Mouse (Mus musculus): Measurements from ENCODE around the gene Hdac7.
A peak's percentile ranks its signal among the peaks of the same experiment; 100 is the strongest.

Hdac7 gene

DNA sequence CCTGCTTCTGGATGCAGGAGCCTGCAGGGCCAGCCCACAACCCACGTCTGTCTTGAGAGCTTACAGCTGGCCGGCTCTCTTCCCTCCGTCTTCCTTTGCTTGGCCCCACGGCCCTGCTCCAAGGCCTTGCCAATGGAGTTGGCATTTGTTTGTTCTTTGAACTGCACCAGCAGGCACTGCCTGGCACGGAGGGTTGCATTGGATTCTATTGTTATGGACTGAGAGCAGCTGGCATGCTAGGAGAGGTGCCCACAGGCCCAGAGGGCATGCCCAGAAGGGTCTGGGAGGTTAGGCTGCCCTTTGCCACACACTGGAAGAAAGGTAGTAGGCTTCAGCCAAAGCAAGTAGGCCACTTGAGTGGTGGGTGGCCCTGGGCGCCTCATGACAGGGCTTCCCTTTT lies 55.5 kb downstream of the Hdac7 start:
- no peak for DNase-seq (ENCODE audit: extremely low spot score)

DNA sequence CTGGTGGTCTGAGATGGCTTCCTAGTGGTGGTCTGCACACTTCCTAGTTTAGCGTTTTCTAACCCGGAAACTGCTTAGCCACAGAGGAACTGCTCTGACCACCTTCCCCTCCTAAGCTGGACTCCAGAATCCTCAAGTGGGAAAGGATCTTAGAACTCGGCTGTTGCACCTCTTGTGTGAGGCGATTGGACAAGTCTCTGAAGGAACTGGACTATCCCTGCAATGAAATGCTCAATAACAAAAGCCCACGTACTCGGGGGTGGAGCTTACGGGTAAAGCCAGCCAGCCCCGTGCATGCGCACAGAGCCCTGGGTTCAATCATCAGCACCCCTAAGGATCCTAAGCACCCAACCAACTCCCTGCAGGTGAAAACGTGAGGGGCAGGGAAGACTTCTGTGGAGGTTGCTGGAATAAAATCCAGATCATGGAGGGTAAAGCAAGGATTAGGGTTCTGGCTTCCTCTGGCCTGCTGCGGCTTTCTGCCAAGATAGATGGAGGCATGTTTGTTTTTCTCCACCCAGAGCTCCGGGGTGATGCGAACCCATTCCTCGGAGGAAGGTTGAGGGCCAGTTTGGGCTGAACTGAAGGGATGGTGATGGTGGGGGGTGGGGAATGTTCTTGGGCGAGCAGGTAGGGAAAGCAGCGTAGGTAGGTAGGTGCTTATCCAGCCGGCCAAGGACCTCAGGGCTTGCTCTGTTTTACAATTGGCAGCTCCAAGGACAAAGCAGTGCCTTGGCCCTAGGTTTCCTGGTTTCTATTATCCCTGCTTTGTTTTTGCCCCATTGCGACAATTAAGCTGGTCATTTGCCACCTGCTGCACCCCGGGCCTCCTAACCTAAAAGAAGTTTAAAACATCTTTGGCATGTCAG lies 56.3 kb downstream of the Hdac7 start:
- DNase-seq (ENCODE audit: extremely low spot score) = no peak

DNA sequence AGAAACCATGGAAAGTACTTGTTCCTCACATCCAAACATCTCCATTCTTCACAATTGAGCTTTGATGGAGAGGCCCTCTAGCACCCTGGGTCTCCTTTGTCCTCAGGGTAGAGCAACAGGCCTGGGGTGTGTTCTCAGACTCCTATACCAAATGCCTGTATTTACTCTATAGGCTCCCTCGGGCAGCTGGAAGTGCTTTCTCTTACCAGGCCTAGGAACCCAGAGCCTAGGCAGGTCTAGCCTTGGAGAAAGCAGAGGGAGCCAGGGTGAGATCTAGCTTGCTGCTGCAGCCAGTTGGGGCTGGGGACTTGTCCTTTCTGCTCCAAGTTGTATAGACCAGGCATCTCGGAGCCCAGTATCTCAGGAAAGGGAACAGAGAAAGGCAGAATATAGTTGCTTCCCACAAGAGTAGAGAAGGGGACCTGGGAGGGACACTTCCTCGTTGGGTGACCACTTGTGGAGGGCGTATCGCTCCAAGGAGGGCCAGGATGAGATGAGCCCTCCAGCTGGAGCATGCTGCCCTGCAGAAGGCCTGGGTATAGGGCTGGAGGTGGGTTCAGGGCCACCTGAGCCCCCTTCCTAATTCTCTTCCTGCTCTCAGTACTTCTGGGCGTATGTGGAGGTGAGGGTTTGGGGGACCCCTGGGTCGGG lies 57.0 kb downstream of the Hdac7 start:
- no peak for DNase-seq (ENCODE audit: extremely low spot score)

DNA sequence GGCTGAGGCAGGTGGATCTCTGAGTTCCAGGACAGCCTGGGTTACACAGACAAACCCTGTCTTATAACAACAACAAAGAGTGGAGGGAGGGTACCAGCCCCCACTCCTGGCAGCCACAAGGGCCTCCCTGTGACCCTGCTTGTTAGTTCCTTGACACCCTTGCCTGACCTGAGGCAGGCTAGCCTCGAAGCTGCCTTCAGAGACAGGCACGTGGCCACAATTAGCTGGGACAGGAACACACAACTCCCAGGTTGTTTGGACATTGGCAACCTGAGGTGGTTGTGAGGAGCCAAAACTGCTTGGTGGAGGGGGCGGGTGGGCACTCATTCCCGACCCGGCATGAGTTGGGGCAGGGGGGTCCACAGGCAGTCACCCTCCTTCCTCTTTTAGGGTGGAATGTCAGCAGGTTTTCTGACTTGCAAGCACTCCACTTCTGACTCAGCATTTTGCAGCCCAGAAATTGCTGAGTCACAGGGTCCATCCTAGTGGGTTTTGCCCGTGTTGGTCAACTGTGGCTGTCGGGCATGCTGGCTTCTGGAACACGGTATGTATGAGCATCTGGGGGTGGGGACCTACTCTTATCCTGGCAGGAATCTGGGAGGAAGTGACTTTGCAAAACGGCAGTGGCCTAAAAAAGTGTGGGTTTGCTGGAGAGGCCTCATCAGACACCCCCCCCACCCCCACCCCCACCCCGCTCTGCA lies 57.7 kb downstream of the Hdac7 start:
- no peak for DNase-seq (ENCODE audit: extremely low spot score)

DNA sequence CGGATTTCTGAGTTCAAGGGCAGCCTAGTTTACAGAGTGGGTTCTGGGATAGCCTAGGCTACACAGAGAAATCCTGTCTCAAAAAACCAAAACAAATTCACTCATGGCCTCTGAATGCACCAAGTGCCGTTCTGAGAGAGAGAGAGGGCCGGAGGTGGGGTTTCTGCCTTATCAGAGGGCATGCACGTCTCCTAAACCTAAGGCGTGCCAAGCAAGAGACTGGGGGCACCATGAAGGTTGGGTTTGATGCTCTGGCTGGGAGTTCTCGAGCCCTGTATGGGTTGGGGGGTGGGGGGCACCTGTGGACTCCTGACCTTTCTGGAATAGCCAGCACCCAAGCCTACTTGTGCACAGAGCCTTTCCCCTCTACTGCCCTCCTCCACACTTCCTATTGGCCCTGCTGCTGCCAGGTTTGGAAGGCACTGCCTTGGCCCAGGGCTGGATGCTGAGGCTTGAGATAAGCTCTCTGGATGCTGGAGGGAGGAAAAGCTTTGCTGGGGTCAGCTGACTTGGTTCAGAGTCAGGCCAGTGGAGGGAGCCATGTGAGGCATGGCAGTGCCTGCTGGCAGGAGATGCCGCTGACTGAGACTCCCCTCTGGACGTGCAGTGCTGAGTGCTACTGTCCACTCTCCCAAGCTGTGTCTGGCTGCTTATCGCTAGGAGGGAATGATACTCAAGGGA lies 58.4 kb downstream of the Hdac7 start:
- DNase-seq (ENCODE audit: extremely low spot score) = no peak

DNA sequence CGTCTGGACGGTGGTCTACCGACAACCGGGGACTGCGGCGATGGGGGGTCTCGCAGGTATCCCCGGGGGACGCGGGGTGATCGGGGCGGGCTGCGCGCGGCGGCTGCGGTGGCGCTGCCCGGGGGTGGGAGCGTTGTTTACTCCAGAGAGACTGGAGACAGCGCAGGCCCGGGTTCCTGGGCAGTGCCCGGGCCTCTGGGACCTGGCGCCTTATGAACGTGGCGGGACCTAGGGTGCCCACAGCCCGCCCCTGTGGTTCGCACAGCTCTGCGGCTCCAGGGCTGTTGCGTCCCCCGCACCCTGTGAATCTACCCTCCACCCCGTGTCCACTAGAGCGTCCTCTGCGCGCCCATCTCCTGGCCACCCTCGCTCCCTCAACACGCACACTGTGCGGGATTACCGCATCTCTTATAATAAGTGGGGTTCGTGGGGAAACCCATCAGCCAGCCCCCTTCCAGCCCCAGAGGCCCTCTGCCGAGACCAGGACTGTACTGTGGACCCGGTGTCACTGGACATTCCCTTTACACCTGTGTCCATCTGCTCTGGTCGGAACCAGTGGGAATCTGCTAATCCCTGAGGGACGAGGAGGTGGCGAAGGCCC lies 59.6 kb downstream of the Hdac7 start:
- DNase-seq (ENCODE audit: extremely low spot score) = no peak

DNA sequence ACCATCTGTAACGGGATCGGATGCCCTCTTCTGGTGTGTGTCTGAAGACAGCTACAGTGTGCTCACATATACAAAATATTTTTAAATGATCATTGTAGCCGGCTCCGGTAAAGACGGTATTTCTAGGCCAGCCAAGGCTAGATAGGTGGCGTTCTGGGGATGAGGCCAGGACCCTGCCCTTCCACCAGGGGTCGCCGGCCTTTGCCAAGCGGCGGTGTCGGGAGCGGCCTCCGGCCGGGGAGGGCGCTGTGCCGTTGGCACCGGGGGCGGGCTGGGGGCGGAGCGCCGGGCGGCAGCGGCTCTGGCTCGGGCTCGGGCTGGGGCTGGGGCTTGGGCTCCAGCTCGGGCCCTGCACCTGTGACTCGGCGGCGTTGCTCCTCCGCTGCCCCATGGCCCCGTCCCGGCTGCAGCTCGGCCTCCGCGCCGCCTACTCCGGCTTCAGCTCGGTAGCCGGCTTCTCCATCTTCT lies 60.2 kb downstream of the Hdac7 start:
- peak; percentile 90 for DNase-seq (ENCODE audit: extremely low spot score)

DNA sequence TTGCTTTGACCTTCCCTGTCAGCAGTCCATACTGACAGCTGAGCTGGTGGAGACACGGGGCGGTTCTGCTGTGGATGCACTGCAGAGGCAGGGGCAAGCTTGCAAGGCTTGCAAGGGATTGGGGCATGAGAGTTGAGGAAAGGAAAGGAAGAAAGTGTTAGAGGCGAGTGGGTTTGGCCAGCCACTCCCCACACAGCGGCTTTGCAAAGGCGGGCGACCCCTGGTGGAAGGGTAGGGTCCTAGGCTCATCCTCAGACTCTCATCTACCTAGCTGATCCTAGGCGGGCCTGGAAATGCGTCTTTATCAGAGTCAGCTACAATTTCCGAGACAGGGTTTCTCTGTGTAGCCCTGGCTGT lies 61.6 kb downstream of the Hdac7 start:
- DNase-seq (ENCODE audit: extremely low spot score) = peak; percentile 71

DNA sequence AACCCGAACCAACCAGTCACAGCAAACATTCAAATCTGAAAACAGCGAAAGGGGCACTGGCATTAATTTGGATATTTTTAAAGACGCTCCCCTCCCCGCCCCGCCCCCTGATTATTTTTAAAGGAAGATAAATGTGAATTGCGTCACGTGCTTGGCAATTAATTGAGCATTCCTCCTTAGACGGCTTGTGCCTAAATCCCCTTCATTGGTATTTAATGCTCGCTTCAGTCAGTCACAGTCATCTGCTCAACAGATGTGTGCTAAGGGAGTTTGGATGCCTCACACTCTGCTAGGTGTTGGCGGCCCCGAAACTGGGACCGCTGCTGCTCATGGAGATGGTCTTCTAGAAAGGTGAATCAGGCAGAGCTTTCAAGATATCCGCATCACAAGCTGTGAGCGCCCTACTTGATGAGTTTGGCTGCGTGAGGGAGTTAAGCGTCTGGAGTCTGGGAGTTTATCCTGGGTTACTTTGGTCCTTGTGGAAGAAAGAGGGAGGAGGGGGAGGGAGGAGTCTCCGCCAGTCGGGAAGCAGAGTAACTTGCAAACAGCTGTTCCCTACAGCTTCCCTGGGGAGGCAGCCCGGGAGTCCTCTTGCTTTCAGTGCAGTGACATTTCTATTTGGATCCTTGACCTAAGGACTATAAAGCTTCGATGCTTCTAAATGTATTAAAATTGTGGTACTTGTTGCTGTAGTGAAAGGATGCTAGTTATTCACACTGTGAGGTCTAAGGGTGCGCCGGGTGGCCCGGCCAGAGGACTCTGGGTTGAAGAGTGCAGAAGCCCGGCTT lies 62.1 kb downstream of the Hdac7 start:
- DNase-seq (ENCODE audit: extremely low spot score) = peak; percentile 61

DNA sequence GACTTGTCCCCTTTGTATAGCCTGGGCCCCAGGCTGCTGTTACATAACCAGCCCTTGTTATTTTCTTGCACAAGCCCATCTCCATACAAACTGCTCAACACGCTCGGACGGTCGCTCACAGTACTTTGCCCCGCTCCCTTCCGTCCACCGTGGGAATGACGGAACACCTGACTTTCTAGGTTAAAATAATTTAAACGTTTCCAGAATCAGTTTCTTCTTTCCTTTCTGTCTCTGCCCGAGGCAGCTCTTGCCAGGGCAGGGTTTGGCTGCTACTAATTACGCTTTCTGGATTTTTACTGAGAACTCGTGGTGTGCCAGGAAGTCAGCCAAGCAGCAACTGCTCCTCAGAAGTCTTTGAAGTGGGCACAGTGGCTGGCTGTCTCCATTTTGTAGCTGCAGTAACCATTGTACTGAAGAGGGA lies 63.7 kb downstream of the Hdac7 start:
- no peak for DNase-seq (ENCODE audit: extremely low spot score)

DNA sequence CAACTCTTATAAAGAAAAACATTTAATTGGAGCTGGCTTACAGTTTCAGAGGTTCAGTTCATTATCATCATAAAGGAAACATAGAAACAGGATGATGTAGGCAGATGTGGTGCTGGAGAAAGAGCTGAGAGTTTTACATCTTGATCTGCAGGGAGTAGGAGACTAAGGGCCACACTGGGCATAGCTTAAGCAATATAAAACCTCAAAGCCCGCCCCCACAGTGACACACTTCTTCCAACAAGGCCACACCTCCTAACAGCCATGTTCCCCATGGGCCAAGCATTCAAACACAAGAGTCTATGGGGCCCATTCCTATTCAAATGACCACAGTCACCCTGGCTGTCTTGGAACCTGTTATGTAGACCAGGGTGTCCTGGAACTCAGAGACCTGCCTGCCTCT lies 64.7 kb downstream of the Hdac7 start:
- no peak for DNase-seq (ENCODE audit: extremely low spot score)

DNA sequence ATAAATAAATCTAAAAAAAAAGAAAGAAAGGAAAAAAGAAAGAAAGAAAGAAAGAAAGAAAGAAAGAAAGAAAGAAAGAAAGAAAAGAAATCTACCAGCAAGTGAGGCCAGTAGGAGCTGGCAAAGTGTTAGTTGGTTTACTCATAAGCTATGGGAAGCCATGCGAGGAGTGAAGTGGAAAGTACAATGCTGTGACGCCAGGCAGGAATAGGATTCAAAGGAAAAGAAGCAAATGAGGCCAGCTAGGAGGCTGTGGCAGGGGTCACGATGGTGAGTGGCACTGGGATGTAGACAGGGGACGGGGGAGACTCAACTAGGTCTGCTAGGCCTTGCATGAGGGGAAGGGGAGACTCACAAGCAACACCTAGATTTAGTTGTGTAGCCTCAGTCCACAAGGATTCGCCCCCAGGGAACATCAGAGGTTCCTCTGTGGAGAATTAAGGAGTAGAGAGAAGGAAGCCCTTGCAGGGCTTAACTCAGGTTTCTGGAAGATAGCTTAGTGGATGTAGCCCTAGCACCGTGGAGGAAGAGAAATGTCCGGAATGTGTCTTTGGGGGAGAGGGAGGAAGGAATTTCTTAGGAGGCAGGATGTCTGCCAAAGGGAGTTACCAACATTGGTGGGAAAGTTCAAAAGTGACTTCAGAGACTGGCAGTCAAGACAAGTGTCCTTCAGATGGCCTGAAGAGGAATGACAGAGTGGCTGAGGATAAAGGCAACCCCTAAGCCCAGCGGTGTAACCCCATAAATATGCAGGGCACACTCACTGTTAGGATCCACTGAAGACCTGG lies 65.8 kb downstream of the Hdac7 start, which contains the start of gene Slc48a1:
TSS of gene Slc48a1 (plus strand) at position 210 of the 788 bp plus-strand sequence.
- no peak for DNase-seq (ENCODE audit: extremely low spot score)

DNA sequence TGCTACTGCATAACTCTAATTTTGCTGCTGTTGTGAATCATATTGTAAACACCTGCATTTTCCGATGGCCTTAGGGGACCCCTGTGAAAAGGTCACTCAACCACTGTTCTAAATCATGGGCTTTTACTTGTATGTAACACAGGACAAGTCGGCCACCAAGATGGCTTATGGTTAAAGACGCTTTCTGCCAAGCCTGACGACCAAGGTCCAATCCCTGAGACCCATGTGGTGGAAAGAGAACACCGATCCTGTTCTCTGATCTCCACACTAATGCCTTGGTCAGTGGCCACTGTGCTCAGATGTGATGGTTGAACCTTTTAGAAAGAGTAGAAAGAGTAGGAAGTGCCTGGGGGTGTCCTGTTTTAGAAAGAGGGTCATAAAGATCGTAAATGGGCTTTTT lies 67.4 kb downstream of the Hdac7 start:
- DNase-seq (ENCODE audit: extremely low spot score) = no peak

DNA sequence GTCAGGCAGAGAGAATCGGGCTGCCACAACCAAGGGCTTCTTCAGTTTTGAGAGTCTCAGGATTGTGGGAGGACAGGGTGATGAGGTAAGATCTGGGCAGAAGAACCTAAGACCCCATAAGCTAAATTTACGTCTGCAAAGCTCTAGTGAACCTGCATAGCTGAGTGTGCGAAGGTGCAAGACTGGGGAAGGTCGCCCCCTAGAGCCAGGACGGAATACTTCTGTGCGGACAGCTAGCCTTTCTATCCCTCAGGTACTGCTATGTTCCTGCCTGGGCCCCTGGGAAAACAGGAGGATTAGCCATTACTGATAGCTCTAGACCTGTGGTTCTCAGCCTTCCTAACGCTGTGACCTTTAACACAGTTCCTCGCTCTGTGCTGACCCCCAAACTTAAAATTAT lies 67.8 kb downstream of the Hdac7 start:
- peak; percentile 66 for DNase-seq (ENCODE audit: extremely low spot score)

DNA sequence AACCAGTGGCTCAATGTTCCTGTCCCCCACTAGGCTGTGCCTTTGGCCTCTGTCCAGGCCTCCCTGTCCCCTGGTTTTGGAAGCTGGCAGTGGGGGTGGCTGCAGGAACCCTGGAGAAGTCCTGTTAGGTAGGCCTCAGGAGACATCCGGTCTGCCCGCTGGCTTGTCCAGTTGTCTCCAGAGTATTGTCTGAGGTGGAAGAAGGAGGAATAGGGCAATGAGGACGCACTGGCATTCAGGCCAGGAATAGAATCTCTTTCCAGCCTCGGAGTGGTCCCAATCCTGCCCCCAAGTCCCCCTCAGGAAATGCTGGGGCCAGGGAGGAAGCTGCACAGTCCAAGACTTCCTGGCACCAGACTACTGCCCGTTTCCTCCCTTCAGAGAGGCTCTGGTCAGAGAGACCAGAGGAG lies 70.3 kb downstream of the Hdac7 start:
- no peak for DNase-seq (ENCODE audit: extremely low spot score)

DNA sequence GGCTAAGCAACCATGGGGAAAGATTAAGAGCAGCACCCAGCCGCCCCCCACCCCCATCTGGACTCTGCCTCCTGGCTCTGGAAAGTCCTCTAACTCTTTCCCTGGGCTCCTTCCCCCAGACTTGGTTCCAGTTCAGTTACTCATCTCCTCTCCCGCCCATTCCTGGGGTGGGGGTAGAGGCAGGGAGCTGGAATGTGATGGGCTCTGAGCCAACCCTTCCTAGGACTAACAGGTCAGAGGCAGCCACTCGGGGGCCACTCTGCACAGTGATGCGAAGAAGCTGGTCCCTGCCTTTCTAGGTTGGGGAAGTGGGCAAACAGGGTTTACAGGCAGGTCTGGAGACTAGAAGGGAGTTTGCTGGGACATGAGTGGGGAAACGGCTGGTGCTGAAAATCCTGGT lies 71.2 kb downstream of the Hdac7 start:
- peak; percentile 45 for DNase-seq (ENCODE audit: extremely low spot score)

DNA sequence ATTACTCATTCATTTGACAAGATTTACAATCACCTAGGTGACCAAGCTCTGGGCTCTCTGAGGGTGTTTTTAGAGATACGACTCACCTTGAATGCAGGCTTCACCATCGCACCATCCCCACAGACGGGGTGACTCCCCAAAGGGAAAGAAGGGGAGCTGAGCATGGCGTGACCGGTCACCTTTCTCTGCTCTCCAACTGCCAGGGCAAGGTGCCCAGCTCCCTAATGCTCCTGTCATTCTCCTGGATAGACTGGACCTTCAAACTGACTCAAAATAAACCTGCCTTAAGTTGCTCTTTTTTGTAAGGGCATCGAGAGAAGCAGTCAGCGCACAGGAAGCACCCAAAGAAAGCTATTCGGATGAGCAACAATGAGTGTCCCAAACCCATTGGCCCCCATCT lies 74.0 kb downstream of the Hdac7 start:
- DNase-seq (ENCODE audit: extremely low spot score) = no peak

DNA sequence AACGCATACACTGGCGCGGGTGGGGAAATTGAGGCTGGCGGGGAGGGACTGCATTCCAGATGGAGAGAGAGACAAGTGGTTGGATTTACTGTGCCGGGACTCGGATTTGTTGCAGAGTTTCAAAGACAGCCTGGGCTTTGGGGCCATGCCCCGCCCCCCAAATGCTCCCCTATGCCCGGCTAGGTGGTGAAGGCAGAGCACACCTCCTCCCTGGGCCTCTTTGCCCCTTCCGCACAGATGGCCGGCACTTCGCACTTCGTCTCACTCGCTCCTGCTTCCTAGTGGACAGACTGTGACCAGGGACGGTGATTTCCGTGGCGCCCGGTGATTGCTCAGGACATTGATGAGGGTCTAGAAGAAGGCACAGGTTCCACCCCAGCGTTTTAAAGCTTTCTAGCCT lies 76.1 kb downstream of the Hdac7 start:
- peak; percentile 47 for DNase-seq (ENCODE audit: extremely low spot score)

DNA sequence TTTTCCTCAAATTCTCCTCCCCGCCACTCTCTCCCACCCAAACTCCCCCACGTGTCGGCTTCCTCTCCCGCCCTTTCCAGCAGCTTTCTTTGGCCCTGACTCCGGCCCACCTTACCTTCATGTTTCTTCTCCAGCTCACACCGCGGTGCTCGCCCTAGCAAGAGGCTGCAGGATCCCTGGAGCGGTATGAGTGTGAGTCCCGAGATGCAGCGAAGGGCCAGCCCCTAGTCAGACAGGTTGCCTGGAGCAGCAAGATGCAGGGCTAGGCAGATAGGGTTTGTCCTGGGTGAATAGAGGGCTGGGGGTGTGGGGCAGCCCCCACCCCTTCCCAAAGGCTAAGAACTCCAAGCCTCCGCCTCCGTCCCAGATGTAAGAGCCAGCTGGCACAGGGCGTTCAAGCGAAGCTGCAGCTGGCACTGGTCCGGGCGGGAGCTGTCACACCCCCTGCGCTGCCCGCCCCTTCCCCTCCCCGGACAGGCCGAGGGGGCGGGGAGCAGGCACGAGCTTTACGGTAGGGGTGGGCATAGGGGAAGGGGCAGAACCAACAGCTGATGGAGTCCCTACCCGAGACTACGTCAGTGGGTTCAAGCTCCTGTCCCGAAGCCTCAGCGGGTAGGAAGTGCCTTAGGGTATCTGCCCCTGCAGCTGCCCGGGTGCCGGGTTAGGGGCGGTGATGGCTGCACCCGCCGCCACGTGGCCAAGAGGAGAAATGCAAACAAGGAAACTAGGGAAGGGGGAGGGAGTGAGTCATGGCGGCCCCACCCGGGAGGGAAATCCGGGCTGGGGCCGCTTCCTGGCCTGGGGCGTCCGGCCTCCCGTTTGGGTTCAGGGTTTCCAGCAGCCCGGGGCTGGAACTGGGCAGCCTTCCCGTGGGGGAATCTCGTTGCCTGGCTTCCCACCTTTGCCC lies 76.8 kb downstream of the Hdac7 start, which contains the start of gene Rapgef3:
TSS of gene Rapgef3 (minus strand) at position 693 of the 907 bp plus-strand sequence.
- DNase-seq (ENCODE audit: extremely low spot score) = peak; percentile 83

Data from embryo, embryonic 9.5 days (tissue).